Mouse (Mus musculus) E14TG2a.4 (cell line): ENCODE measurements around the gene Bfsp2.

Experiments
- CTCF ChIP-seq: conservative IDR thresholded peaks from 2 replicates; pipeline ENCODE4 v1.5.1; 2014; ENCODE audit warnings: low read length
- NANOG ChIP-seq: IDR thresholded peaks from 2 replicates; pipeline ENCODE4 v1.6.1; 2014; ENCODE audit warnings: borderline replicate concordance, low read length, mixed read lengths
- POU5F1 ChIP-seq: IDR thresholded peaks from 2 replicates; pipeline ENCODE4 v1.6.1; 2014; ENCODE audit warnings: low read length, borderline replicate concordance

DNA sequence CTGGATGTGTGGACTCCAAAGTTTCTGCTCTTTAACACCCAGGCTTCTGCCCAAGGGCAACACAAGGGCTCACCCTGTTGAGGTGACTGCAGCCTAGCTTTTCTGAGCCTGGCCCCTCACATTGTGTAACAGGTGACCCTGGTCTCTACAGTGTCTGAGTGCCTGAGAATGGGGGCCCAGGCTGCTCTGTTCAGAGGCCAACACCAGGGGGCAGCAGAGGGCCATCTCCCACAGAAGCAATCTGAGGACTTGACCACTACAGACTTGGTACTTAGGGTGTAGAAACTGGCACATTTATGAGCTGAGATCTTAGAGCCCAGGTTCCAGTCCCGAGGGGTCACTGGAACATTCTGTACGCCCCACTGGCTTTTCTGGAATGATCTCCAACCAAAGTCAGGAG is 10.2 kb upstream of the Bfsp2 start:
- TF ChIP-seq CTCF (peak; percentile 92), POU5F1 (no peak), NANOG (no peak)
